Mouse (Mus musculus) kidney, postnatal 14 days (tissue): Measurements from ENCODE around the gene Ppp4r2.
A peak's percentile ranks its signal among the peaks of the same experiment; 100 is the strongest.

Experiments
- DNase-seq: peaks from one replicate; pipeline ENCODE4 v3.0.0; 2022; ENCODE audit warnings: mixed read lengths

Gene Ppp4r2

DNA sequence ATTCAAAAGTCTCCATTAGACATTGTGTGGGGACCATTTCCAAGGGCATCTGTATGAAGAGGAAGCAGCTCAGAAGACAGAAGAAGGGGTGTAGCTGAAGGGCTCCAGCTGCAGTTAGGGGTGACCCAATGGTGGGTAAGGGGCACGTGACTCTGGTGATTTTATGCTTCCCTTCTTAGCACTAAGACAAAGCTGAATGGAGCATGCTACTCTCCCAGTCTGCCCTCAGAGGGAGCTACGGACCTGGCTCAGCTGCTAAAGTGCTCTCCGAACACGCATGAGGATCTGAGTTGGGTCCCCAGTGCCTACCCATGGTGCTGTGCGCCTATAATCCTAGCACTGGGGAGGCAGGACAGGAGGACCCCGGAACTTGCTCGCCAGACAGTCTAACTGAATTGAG lies 52.0 kb downstream of the Ppp4r2 start:
- no peak for DNase-seq

DNA sequence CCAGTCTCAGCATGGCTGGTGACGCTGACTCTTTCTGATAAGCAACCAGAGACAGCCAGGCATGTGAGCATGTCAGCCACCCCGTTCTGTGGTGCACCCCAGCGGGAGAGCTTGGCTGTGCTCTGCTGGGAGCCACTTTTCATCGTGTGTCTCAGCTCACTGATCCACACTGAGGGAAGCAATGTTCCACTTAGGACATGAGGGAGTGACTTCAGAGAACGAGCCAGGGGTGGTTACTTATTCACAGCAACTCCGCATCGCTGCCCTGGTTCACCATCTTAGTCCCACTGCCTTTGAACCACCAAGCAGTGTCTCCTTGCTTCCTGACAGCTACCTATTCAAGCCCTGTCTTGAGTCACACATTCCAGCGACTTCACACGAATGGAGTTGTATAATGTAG lies 53.6 kb downstream of the Ppp4r2 start:
- DNase-seq, result peak; percentile 47

DNA sequence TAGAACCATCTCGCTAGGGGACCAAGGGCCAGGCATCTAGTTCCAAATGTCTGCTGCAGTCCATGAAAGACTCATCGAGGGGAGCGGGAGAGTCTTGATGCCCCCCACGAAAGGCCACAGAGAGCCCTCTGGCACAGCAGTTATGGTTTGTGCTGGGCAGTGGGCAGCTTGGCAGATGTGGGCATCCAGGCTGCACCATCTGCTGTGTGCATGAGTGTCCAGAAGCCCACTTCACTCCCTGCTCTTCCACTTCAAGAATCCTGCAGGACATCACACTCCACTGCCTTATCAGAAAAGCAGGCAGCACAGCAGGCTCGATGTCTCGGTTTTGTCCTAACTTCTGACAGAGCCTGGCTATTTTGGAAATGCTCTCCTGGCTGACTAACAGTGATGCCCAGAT lies 55.9 kb downstream of the Ppp4r2 start:
- DNase-seq, result no peak

DNA sequence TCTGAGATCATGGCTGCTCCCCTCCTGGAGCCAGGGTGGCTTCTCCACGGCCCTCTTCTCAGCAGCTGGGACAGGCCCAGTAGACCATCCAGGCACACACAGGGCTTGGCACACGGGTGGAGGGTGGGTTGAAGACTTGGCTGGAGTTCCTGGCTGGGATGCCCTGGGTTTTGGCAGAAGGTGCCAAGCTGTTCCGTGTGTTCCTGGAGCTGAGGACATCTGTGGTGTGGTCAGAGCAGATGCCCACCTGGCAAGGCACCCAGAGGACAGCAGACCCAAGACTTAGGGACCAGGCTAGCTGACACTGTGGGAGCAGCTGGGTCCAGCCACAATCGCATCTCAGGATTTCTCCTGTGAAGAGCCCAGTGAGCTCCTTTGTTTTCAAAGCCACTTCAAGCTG lies 59.1 kb downstream of the Ppp4r2 start:
- DNase-seq, result no peak

DNA sequence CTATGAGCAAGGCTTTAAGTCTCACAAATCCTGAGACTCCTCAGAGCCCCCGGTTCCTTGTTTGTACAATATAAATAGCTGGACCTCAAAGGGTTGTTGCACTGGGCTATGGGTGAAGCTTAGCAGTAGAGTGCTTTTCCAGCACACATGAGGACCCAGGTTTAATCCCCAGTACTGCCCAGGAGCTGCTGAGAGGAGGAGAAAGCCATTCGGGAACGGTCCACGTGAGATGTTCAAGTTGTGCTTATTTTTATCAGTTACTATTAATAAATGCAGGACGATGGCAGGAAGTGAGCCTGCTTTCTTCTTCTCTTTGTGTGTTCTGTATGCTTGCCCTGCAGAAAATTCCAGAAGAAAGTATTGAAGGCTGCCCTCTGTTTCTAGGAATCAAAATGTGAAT lies 59.7 kb downstream of the Ppp4r2 start:
- DNase-seq, result no peak

DNA sequence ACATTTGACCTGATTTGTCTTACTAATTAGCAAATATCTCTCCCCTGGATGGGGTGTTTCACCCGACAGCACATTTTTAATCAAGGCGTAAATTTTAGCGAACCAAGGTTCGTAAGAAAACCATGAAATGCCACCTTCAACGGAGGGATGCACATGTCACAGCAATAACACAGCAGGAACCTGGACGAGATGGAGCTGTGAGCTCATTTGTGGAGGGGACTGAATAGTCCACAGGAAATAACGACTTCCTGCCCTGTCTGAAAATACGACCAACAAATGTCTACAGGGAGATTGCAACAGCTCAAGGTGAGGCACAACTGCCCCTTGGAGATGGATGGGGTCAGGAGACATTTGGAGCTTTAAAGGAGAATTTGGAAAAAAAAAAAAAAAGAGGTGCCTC lies 61.8 kb downstream of the Ppp4r2 start:
- no peak for DNase-seq

DNA sequence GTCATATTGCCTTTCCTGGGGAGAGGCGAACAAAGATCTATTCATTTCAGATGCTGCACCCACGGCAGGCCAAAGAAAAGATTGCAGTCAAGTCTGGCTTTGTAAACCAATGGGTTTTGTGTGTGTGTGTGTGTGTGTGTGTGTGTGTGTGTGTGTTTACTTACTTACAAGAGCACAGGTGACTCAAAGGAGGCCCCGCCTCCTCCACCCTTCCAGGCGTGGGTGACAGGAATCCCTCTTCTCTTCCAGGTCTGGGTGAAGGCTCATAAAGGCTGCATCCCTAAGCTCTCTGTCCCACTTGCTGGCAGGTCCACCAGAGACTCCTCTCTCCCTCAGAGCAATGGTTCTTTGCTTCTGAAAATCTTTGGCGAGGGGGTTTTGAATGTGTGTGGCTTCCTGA lies 63.5 kb downstream of the Ppp4r2 start:
- DNase-seq, result no peak

DNA sequence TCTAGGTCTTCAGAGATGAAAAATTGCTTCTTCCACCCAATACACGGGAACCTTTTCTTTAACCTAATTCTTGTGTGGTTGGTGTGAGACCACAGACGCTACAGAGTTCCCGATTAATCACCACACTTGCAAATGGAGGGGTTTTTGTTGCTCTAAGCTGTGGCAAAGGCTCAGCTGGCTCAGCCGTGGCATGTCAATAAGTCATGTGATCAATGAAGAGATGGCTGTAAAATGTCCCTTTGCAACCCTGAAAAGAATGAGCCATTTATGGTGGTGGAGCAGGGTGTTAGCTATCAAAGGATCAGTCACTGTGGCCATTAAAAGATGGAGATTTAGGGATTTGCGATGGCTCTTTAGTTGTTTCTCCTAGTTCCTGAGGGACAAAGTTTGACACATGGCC lies 71.0 kb downstream of the Ppp4r2 start:
- no peak for DNase-seq

DNA sequence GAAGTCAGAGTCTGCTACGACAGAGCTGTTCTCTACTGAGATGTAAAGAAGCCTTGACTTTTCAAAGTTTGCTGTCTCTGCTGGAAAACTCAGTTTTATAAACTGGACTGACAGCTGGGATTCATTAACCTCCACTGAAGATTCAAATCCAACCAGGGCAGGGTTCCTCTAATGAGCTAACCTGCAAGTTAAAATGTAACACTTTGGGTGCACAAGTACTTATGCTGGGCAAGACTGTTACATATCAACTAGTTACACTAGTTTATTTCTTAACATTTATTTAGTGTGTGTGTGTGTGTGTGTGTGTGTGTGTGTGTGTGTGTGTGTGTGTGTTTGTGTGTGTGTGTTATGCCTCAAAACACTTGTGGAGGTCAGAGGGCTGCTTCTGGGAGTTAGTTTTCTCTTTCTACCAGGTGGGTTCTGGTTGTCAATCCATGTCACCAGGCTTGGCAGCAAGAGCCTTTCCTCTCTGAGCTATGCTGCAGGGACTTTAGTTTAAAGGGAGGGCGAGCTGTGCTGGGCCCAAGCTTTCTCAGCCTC lies 76.8 kb downstream of the Ppp4r2 start:
- DNase-seq, result peak; percentile 63
